Mouse (Mus musculus) forebrain, embryonic 16.5 days (tissue): ENCODE measurements around the gene Plb1. TPM values are rescaled to one million over a fixed set of nuclear protein-coding genes. Genes with fewer than 3 reads are reported as not detected.

Experiments used
- ATAC-seq: fragments of 200-750 bp; cut with Nextera tagmentation; 2 replicates; pipeline ENCODE4 v1.8.0; 2017; ENCODE audit warnings: mild to moderate bottlenecking, moderate library complexity
- H3K27ac ChIP-seq: fragments of 300-500 bp; sonication (generic); 2 replicates; pipeline ENCODE4 v1.5.1; 2014; ENCODE audit warnings: low read length, control low read depth
- H3K27me3 ChIP-seq: fragments of 300-500 bp; sonication (generic); replicated peaks from 2 replicates; pipeline ENCODE4 v1.6.1; 2014; ENCODE audit warnings: low read length; ENCODE audit not compliant: control insufficient read depth, insufficient read depth
- H3K36me3 ChIP-seq: fragments of 300-500 bp; sonication (generic); 2 replicates; pipeline ENCODE4 v1.6.1; 2014; ENCODE audit not compliant: control insufficient read depth, insufficient read depth
- H3K4me1 ChIP-seq: fragments of 300-500 bp; sonication (generic); replicated peaks from 2 replicates; pipeline ENCODE4 v1.6.1; 2014; ENCODE audit warnings: low read length; ENCODE audit not compliant: control insufficient read depth, insufficient read depth
- H3K4me2 ChIP-seq: fragments of 300-500 bp; sonication (generic); 2 replicates; pipeline ENCODE4 v1.6.1; 2014; ENCODE audit warnings: mild to moderate bottlenecking, low read length, control low read depth
- H3K4me3 ChIP-seq: fragments of 300-500 bp; sonication (generic); replicated peaks from 2 replicates; pipeline ENCODE4 v1.5.1; 2014; ENCODE audit warnings: mild to moderate bottlenecking, low read length, control low read depth
- H3K9ac ChIP-seq: fragments of 300-500 bp; sonication (generic); replicated peaks from 2 replicates; pipeline ENCODE4 v1.6.1; 2014; ENCODE audit warnings: low read depth, low read length, control low read depth
- H3K9me3 ChIP-seq: fragments of 300-500 bp; sonication (generic); 2 replicates; pipeline ENCODE4 v1.6.1; 2016; ENCODE audit warnings: low read length; ENCODE audit not compliant: control insufficient read depth
- WGBS: fragments of 180-500 bp; shearing (Covaris S2); extraction: QIAGEN DNeasy Blood & Tissue Kit; methylation state at CpG from one replicate; pipeline ENCODE4 v1.1.7; 2014; 5-methylcytosine and 5-hydroxymethylcytosine counted together
- polyA plus RNA-seq: library from polyadenylated mRNA; unstranded; fragments of >200 nt; fragmentation: Nextera tagmentation; extraction: Ambion mirVana; gene quantifications from 2 replicates; pipeline ENCODE4 v1.2.1, GENCODE M21; 2015

Gene Plb1
- polyA plus RNA-seq, 1 experiment from 2014 or later, result 0.04 TPM

- Histone ChIP-seq H3K4me2 (no peak overlapping the region), H3K4me3 (no peak overlapping the region), H3K4me1 (no peaks in the 10 kb centered on the region), H3K27ac (no peak overlapping the region), H3K9ac (no peak overlapping the region), H3K9me3 (no peaks in the 10 kb centered on the region), H3K27me3 (no peaks in the 10 kb centered on the region), H3K36me3 (no peaks in the 10 kb centered on the region)
- ATAC-seq, result no peak
- 79% methylated on average over 4 of the region's 4 CpGs for WGBS
Observed at GRCm38 (mm10) chr5:32351721-32352465, 119.4 kb downstream of the Plb1 start.

DNA sequence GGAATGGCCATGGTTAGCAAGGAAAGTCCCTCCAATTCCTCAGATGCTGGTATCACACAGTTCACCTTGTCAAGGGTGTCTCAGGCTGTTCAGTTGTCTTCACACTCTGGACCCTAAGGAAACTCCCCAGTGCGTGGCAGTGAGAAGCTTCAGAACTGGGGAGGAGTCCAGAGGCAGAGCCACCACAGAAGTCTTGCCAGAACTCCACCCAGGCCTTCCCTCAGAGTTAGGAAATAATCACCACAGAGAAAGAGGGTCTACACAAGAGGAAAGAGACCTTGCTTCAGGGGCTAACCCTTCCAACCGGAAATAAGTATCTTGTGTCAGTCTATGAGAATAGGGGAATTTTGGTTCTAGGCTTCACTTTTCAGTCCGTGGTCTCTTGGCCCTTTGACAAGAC is 120.3 kb downstream of the Plb1 start:
- Histone ChIP-seq H3K36me3 (no peaks in the 10 kb centered on the region), H3K9ac (no peak overlapping the region), H3K4me2 (no peak overlapping the region), H3K4me3 (no peak overlapping the region), H3K27me3 (no peaks in the 10 kb centered on the region), H3K4me1 (no peaks in the 10 kb centered on the region), H3K9me3 (no peaks in the 10 kb centered on the region), H3K27ac (no peak overlapping the region)
- 83% methylated on average over 3 of the region's 3 CpGs for WGBS
- ATAC-seq, result no peak

DNA sequence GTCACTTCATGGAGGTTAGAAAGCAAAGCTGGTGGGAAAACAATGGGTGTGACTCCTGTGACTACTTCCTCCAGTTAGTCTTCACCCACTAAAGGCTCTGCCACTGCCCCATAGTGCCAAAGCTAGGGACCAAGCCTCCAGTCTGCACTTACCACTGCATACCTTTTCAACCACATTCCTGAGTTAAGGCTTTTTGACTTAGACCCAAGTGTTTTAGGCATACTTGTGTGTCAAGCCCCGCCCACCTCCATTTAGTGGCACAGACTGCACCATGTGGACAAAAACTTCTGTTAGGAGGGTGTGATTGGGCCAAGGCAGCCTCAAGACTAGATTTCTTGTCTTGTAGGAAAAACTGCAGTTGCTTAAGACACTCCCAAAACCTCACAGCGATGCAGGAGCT is 120.8 kb downstream of the Plb1 start:
- Histone ChIP-seq H3K9me3 (no peaks in the 10 kb centered on the region), H3K4me3 (no peak overlapping the region), H3K36me3 (no peaks in the 10 kb centered on the region), H3K4me2 (no peak overlapping the region), H3K27ac (no peak overlapping the region), H3K4me1 (no peaks in the 10 kb centered on the region), H3K27me3 (no peaks in the 10 kb centered on the region), H3K9ac (no peak overlapping the region)
- ATAC-seq, result no peak
- 86% methylated on average over 2 of the region's 2 CpGs for WGBS

- Histone ChIP-seq H3K4me3 (no peak overlapping the region), H3K27ac (no peak overlapping the region), H3K4me2 (no peak overlapping the region), H3K27me3 (no peaks in the 10 kb centered on the region), H3K4me1 (no peaks in the 10 kb centered on the region), H3K9me3 (no peaks in the 10 kb centered on the region), H3K9ac (no peak overlapping the region), H3K36me3 (no peaks in the 10 kb centered on the region)
- WGBS, result 90% methylated on average over 4 of the region's 4 CpGs
- ATAC-seq, result no peak
Observed at GRCm38 (mm10) chr5:32360511-32360910, 128.0 kb downstream of the Plb1 start.

DNA sequence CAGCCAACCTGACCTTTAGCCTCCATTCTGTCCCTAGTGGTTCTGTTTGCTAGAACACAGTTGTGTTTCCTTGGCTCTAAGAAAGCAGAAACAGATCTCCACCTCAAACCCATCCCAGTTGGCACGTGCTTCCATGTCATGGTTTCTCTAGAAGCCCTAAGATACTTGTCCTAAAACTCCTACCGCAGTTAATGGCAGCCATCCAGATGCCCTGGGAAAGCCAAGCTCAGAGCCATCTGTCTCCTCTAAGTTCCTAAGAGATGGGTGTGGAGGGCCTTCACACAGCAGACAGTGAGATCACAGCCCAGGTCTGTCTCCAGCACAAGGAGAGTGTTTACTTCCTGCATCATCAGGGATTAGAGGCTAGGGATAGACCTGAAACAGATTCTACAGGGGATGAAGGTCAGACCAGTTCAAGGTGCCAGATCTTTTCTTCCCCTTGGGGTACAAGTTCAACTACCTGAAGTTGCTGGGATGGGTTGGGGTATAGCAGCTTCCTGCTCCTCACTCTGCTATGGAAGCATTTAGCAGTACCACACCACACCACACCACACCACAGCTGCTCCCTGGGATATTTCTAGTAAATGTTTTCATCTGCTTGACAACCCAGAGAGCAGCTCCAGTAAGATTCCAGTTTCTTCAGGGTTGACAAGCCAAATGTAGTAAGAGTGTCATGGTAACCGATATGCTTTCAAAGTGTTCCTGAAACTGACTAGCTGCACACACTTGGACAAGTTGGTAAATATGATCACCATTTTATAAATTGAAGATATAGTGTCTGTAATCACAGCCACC is 129.1 kb downstream of the Plb1 start:
- Histone ChIP-seq H3K27ac (no peak overlapping the region), H3K36me3 (no peaks in the 10 kb centered on the region), H3K4me2 (no peak overlapping the region), H3K9ac (no peak overlapping the region), H3K9me3 (no peaks in the 10 kb centered on the region), H3K27me3 (no peaks in the 10 kb centered on the region), H3K4me3 (no peak overlapping the region), H3K4me1 (no peaks in the 10 kb centered on the region)
- 76% methylated on average over 3 of the region's 3 CpGs for WGBS
- no peak for ATAC-seq

GRCm38 (mm10) chr5:32369391-32369790 is 136.9 kb downstream of the Plb1 start:
- no peak for ATAC-seq
- Histone ChIP-seq H3K9ac (no peak overlapping the region), H3K4me2 (no peak overlapping the region), H3K9me3 (no peaks in the 10 kb centered on the region), H3K4me3 (no peak overlapping the region), H3K36me3 (no peaks in the 10 kb centered on the region), H3K27me3 (no peaks in the 10 kb centered on the region), H3K27ac (no peak overlapping the region), H3K4me1 (no peaks in the 10 kb centered on the region)
- WGBS, result 86% methylated on average over 1 of the region's 1 CpGs

- Histone ChIP-seq H3K4me1 (no peaks in the 10 kb centered on the region), H3K4me3 (no peak overlapping the region), H3K9me3 (no peaks in the 10 kb centered on the region), H3K27me3 (no peaks in the 10 kb centered on the region), H3K36me3 (no peaks in the 10 kb centered on the region), H3K27ac (no peak overlapping the region), H3K4me2 (no peak overlapping the region), H3K9ac (no peak overlapping the region)
- 89% methylated on average over 5 of the region's 5 CpGs for whole genome bisulfite sequencing
- ATAC-seq, result no peak
Observed at GRCm38 (mm10) chr5:32371239-32371638, 138.7 kb downstream of the Plb1 start.

DNA sequence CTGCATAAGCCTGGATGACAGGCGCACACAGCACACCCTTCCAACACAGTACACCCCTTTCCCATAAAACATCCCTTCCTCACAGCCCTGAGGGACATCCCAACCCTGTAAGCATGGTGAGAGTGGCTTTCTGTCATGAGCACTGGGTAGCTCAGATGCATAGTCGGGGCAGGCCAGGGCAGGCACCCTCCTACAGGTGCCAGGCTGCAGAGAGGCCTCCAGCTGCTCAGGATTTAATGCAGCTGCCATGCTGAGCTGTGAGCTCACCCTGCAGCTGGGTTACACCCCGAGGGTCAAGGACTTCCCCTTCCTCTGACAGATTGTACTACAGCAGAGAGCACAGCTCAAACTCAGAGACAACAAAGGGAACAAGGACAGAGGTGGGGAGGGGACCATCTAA is 146.0 kb downstream of the Plb1 start:
- ATAC-seq, result no peak
- no peaks in the 10 kb centered on the region for H3K4me1 ChIP-seq
- no peaks in the 10 kb centered on the region for H3K9me3 ChIP-seq
- WGBS, result 58% methylated on average over 3 of the region's 3 CpGs
- H3K9ac ChIP-seq, result no peak overlapping the region
- no peak overlapping the region for H3K27ac ChIP-seq
- no peak overlapping the region for H3K4me3 ChIP-seq
- no peak overlapping the region for H3K4me2 ChIP-seq
- no peaks in the 10 kb centered on the region for H3K27me3 ChIP-seq
- no peaks in the 10 kb centered on the region for H3K36me3 ChIP-seq

DNA sequence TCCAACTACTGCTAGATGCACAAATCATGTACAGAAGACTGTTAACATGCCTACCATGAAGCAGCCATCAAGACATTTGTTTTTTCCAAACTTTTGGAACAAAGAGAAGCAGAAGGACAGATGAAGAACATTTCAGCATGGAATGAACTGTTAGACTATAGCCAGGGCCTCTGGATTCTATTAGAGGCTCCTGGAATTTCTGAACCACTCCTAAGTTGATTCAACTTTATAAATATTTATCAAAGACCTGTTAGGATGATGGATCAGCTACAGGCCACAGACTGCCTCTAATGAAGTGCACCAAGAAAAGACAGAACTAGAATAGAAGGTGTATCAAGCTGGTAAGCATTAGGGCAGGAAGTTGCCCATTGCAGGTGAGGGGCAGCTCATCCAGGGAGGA is 156.1 kb downstream of the Plb1 start:
- no peak for ATAC-seq
- Histone ChIP-seq H3K9ac (no peak overlapping the region), H3K4me3 (no peak overlapping the region), H3K27me3 (no peaks in the 10 kb centered on the region), H3K9me3 (no peaks in the 10 kb centered on the region), H3K4me1 (no peaks in the 10 kb centered on the region), H3K36me3 (no peaks in the 10 kb centered on the region), H3K27ac (no peak overlapping the region), H3K4me2 (no peak overlapping the region)
